Mouse (Mus musculus) ES-E14 (cell line): ENCODE data around the gene Gm17651. TPM values are rescaled to one million over a fixed set of nuclear protein-coding genes. Genes with fewer than 3 reads are reported as not detected.

Source experiments
- DNase-seq: peaks from one replicate; pipeline ENCODE4 v3.0.0-alpha.2; 2013; ENCODE audit warnings: low read depth, low spot score
- H3K27ac ChIP-seq: 2 replicates; pipeline ENCODE4 v1.5.1; 2012; ENCODE audit warnings: low read depth, mild to moderate bottlenecking, low read length, moderate library complexity, mixed read lengths; ENCODE audit not compliant: poor library complexity, insufficient read depth, severe bottlenecking
- H3K36me3 ChIP-seq: 2 replicates; pipeline ENCODE4 v1.6.1; 2012; ENCODE audit warnings: mild to moderate bottlenecking, low read length, moderate library complexity, mixed read lengths; ENCODE audit not compliant: control insufficient read depth, poor library complexity, insufficient read depth, severe bottlenecking
- H3K4me1 ChIP-seq, 2 experiments: fragments of 150-350 bp in 1 of 2; sonication (generic) in 1 of 2; 2 replicates each; pipeline ENCODE4 v1.6.1; 2012; ENCODE audit warnings: low read length in 2 of 2, mild to moderate bottlenecking in 1 of 2, mixed read lengths in 1 of 2; ENCODE audit not compliant: control insufficient read depth in 2 of 2, insufficient read depth in 2 of 2, poor library complexity in 1 of 2
- H3K4me3 ChIP-seq, 2 experiments: fragments of 150-350 bp in 1 of 2; sonication (generic) in 1 of 2; 2 replicates each; pipeline ENCODE4 v1.5.1; 2012; ENCODE audit warnings: low read length in 2 of 2, low read depth in 1 of 2, mild to moderate bottlenecking in 1 of 2, mixed read lengths in 1 of 2; ENCODE audit not compliant: insufficient read depth in 1 of 2, poor library complexity in 1 of 2, severe bottlenecking in 1 of 2
- H3K9ac ChIP-seq: 2 replicates; pipeline ENCODE4 v1.6.1; 2012; ENCODE audit warnings: low read depth, mild to moderate bottlenecking, low read length, mixed read lengths; ENCODE audit not compliant: poor library complexity, insufficient read depth, severe bottlenecking
- H3K9me3 ChIP-seq: fragments of 150-350 bp; sonication (generic); 2 replicates; pipeline ENCODE4 v1.6.1; 2012; ENCODE audit warnings: low read depth, mild to moderate bottlenecking, low read length; ENCODE audit not compliant: control insufficient read depth, insufficient read depth
- CHD2 ChIP-seq: IDR thresholded peaks from 2 replicates; pipeline ENCODE4 v1.6.1; 2014; ENCODE audit warnings: mild to moderate bottlenecking, low read depth, low read length, inconsistent platforms
- HCFC1 ChIP-seq: IDR thresholded peaks from 2 replicates; pipeline ENCODE4 v1.6.1; 2012; ENCODE audit warnings: low read length, inconsistent platforms, borderline replicate concordance; ENCODE audit not compliant: insufficient read depth
- MAFK ChIP-seq: IDR thresholded peaks from 2 replicates; pipeline ENCODE4 v1.6.1; 2014; ENCODE audit warnings: mild to moderate bottlenecking, low read depth, low read length, inconsistent platforms; ENCODE audit not compliant: insufficient read depth
- ZC3H11A ChIP-seq: IDR thresholded peaks from 2 replicates; pipeline ENCODE4 v1.6.1; 2012; ENCODE audit warnings: low read depth, mild to moderate bottlenecking, inconsistent platforms, low read length, borderline replicate concordance
- ZNF384 ChIP-seq: IDR thresholded peaks from 2 replicates; pipeline ENCODE4 v1.6.1; 2012; ENCODE audit warnings: low read depth, low read length, inconsistent platforms
- in situ Hi-C, 2 experiments: fragments of 600-800 bp; cut with MboI; formaldehyde crosslinking; loops; one replicate each; pipeline ENCODE4 v1.15.1; 2025; ENCODE audit warnings: low sequenced_read_pairs in 2 of 2, inconsistent platforms in 1 of 2; ENCODE audit not compliant: unreplicated experiment in 2 of 2
- total RNA-seq: library from RNA; depleted of rRNA; stranded (reverse); fragments of 300-350 nt; gene quantifications from 2 replicates; pipeline ENCODE4 v1.2.3, GENCODE M21; 2012

The Gm17651 gene
- total RNA-seq, 1 experiment = not detected

DNA sequence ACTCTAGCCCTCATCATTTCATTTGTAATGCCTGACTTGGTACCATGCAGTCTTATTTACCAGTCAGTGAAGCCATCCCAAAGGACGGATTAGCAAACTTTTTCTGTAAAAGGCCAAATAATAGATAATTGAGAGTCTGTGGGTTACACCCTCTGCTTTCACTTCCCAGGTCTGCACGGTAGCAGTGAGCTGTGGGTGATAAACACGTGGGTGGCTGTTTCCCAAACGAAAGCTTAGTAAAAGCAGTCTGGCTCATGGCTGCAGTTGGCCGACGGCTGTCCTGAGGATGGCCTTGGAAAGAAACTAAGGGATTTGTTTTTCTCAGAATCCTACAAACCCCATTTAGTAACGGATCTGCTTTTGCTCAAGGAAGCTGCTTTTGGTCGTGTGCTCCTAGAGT is 13.3 kb downstream of the Gm17651 start:
- Histone ChIP-seq H3K9ac (no peak overlapping the region), H3K36me3 (peaks cover 9% of the 10 kb centered on the region; the same call in 1 of the 2 replicates), H3K4me3 (no peak overlapping the region), H3K4me1 (no peaks in the 10 kb centered on the region; a peak in 1 of 4 replicates), H3K27ac (no peak overlapping the region), H3K9me3 (no peaks in the 10 kb centered on the region)
- in situ Hi-C loops = no loop called here
- no peak for TF ChIP-seq ZNF384
- TF ChIP-seq HCFC1 = no peak
- TF ChIP-seq CHD2 = no peak
- TF ChIP-seq MAFK = no peak
- DNase-seq = no peak

DNA sequence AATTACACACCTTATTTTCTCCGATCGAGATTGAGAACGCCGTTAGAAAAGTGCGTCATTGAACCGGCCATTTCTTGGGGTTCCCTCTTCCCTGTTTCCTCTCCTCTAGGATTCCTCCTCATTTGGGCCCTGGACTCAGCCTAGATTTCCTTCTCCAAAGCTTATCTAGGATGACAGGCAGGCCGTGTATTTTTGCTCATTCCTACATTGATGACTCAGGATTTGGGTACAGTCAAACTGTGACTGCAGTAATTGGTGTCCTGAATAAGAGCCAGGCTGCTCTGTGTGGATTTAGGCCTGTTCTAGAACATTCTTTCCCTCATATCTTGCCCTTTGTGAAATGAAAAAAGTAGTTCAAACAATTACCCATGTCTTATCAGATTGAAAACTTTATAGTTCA is 14.7 kb downstream of the Gm17651 start:
- Histone ChIP-seq H3K36me3 (peaks cover 9% of the 10 kb centered on the region; the same call in 1 of the 2 replicates), H3K27ac (no peak overlapping the region), H3K4me3 (no peak overlapping the region), H3K9ac (no peak overlapping the region), H3K9me3 (no peaks in the 10 kb centered on the region), H3K4me1 (no peaks in the 10 kb centered on the region; a peak in 1 of 4 replicates)
- no peak for TF ChIP-seq ZNF384
- TF ChIP-seq ZC3H11A = no peak
- TF ChIP-seq CHD2 = no peak
- no peak for TF ChIP-seq HCFC1
- no peak for TF ChIP-seq MAFK
- DNase-seq = no peak
- in situ Hi-C loops = no loop called here

DNA sequence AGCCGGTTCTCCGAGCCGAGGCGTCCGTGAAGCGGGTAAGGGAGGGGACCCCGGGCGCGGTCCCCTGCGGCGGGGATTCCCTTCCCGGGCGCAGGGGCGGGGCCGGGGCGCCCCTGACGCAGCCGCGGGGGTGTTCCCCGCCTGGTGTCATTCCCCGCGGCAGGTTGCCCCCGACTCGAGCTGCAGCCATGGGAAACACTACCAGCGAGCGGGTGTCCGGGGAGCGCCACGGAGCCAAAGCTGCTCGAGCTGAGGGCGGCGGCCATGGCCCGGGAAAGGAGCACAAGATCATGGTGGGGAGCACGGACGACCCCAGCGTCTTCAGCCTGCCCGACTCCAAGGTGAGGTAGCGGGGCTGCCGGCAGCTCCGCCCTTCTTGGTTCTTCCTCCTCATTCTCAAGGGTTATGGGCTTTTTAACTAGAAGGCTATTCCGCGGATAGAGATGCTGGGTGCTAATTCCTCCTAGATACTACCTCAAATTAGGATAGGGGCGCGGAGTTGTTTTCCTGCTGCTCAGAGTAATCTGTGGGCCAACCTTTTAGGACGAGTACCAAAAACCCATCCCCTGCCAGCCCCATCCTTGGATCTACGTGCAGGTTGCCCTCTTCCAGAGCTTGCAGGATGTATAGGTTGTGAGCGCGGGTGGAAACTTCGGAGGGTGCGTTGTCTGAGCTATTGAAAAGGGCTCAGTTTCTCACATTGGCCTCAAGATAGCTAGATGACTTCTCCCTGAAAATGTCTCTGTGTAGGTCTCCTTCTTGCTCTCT is 15.9 kb downstream of the Gm17651 start:
- no peak for DNase-seq
- Histone ChIP-seq H3K4me1 (no peaks in the 10 kb centered on the region; a peak in 1 of 4 replicates), H3K27ac (peak overlapping the region; percentile 45; the same call in 1 of the 2 replicates), H3K4me3 (peak overlapping the region; percentile 81 to 96), H3K9ac (peak overlapping the region; percentile 87), H3K9me3 (no peaks in the 10 kb centered on the region), H3K36me3 (peaks cover 6% of the 10 kb centered on the region; the same call in 1 of the 2 replicates)
- TF ChIP-seq ZC3H11A (no peak), ZNF384 (no peak), HCFC1 (0 out of 2 replicates have a peak, but pooled peaks have one; percentile 1), MAFK (no peak)
- in situ Hi-C loops = no loop called here

DNA sequence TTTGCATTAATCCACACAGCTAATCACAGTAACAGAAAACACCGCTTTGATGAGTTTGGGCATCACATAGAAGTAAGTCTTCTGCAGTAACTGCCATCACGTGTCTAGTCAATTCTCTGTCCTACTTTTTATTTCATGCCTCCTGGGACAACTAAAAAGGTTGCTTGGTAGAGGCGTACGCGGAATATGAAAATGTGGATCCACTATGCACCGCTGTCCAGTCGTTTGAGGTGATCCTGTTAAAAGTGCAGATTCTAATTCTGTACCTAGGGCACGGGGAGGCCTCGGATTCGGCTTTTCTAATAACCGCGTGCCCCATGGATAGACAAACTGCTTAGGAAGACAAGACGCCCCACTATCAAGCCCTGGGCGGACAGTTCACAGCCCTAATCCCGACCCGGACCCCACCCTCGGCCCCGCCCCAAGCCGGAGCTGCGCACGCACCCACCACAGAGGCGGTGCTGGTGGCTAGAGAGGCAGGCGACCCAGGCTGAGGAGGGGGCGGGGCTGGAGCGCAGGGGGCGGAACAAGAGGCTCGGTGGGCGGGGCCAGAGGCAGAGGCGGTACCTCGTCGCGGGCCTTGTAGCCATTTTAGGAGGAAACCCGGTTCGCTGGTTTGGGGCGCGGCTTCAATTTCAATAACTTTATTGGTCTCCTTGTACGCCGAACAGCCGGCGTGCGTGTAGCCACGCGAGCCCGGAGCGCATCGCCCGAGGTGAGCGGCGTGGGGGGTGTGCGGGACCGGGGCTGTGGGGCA is 16.7 kb downstream of the Gm17651 start, which contains the start of gene Prkab2:
Gene Prkab2, plus strand, starts transcription at position 539 of the 757 bp plus-strand sequence.
- peak within 1 kb of the TSS; percentile 45; the same call in 1 of the 2 replicates for H3K27ac ChIP-seq
- peak within 1 kb of the TSS; percentile 87 for H3K9ac ChIP-seq
- DNase-seq = peak; percentile 92
- in situ Hi-C loops = no loop called here
- H3K4me1 ChIP-seq = no peaks in the 10 kb centered on the region; a peak in 1 of 4 replicates
- H3K4me3 ChIP-seq = peak within 1 kb of the TSS; percentile 81 to 96
- H3K9me3 ChIP-seq = no peaks in the 10 kb centered on the region
- H3K36me3 ChIP-seq = peaks cover 2% of the 10 kb centered on the region; the same call in 1 of the 2 replicates
- TF ChIP-seq CHD2 (no peak), ZNF384 (peak; percentile 72), HCFC1 (peak; percentile 73), MAFK (no peak), ZC3H11A (no peak)
